Mouse (Mus musculus) C2C12 (cell line): ENCODE results near the gene Tlr5. TPM values are rescaled to one million over a fixed set of nuclear protein-coding genes. Genes with fewer than 3 reads are reported as not detected.

Source experiments
- H3K27me3 ChIP-seq: one replicate; pipeline ENCODE4 v1.6.1; 2011; ENCODE audit not compliant: control insufficient read depth, insufficient read depth, insufficient read length
- H3K36me3 ChIP-seq: one replicate; pipeline ENCODE4 v1.6.1; 2011; ENCODE audit not compliant: control insufficient read depth, insufficient read depth
- H3K4me3 ChIP-seq: one replicate; pipeline ENCODE4 v1.5.1; 2011; ENCODE audit warnings: mild to moderate bottlenecking, control low read depth; ENCODE audit not compliant: poor library complexity, insufficient read depth, severe bottlenecking
- H3K79me2 ChIP-seq: one replicate; pipeline ENCODE4 v1.6.1; 2011; ENCODE audit not compliant: control insufficient read depth, insufficient read depth
- H3K79me3 ChIP-seq: one replicate; pipeline ENCODE4 v1.6.1; 2011; ENCODE audit warnings: low read depth, control low read depth
- H3ac ChIP-seq: one replicate; pipeline ENCODE3; 2011; ENCODE audit warnings: low read depth; ENCODE audit not compliant: control insufficient read depth, insufficient read length
- CEBPB ChIP-seq: IDR thresholded peaks from one replicate; pipeline ENCODE4 v1.6.1; 2011; ENCODE audit warnings: low read depth, mild to moderate bottlenecking, control low read depth, moderate library complexity
- CTCF ChIP-seq: IDR thresholded peaks from one replicate; pipeline ENCODE4 v1.5.1; 2011; ENCODE audit not compliant: control insufficient read depth, insufficient read depth, insufficient read length
- FOSL1 ChIP-seq: IDR thresholded peaks from one replicate; pipeline ENCODE4 v1.8.0; 2011; ENCODE audit warnings: mild to moderate bottlenecking, low read length; ENCODE audit not compliant: poor library complexity, insufficient read depth, severe bottlenecking
- MAX ChIP-seq: IDR thresholded peaks from one replicate; pipeline ENCODE4 v1.6.1; 2011; ENCODE audit warnings: mild to moderate bottlenecking, control low read depth
- MYOD1 ChIP-seq: IDR thresholded peaks from one replicate; pipeline ENCODE4 v1.6.1; 2011; ENCODE audit warnings: low read depth; ENCODE audit not compliant: control insufficient read depth, insufficient read length
- MYOG ChIP-seq: IDR thresholded peaks from one replicate; pipeline ENCODE4 v1.6.1; 2011; ENCODE audit not compliant: control insufficient read depth, insufficient read length; ENCODE audit errors: extremely low read depth
- USF1 ChIP-seq: IDR thresholded peaks from one replicate; pipeline ENCODE4 v1.6.1; 2011; ENCODE audit warnings: low read depth, mild to moderate bottlenecking, control low read depth, moderate library complexity
- polyA plus RNA-seq: library from polyadenylated mRNA; unstranded; fragments of >200 nt; fragmentation: generic; extraction: Trizol; gene quantifications from one replicate; pipeline ENCODE4 v1.2.1, GENCODE M21; 2012; ENCODE audit warnings: missing spikeins

The Tlr5 gene
- polyA plus RNA-seq, 1 experiment = not detected

GRCm38 (mm10) chr1:182912591-182912990, 42.0 kb upstream of the Tlr5 start:
- H3K36me3 ChIP-seq = no peaks in the 10 kb centered on the region
- H3ac ChIP-seq = no peak overlapping the region
- H3K79me3 ChIP-seq = no peaks in the 10 kb centered on the region
- TF ChIP-seq MYOG (no peak), MAX (no peak), CEBPB (no peak)
- H3K79me2 ChIP-seq = no peaks in the 10 kb centered on the region
- no peaks in the 10 kb centered on the region for H3K27me3 ChIP-seq
- no peak overlapping the region for H3K4me3 ChIP-seq

GRCm38 (mm10) chr1:182914121-182914908, 40.3 kb upstream of the Tlr5 start:
- H3K36me3 ChIP-seq = no peaks in the 10 kb centered on the region
- no peaks in the 10 kb centered on the region for H3K79me2 ChIP-seq
- H3ac ChIP-seq = no peak overlapping the region
- H3K79me3 ChIP-seq = no peaks in the 10 kb centered on the region
- no peak overlapping the region for H3K4me3 ChIP-seq
- H3K27me3 ChIP-seq = no peaks in the 10 kb centered on the region
- no peak for TF ChIP-seq CTCF
- TF ChIP-seq USF1 = no peak
- no peak for TF ChIP-seq MYOD1
- no peak for TF ChIP-seq FOSL1
- no peak for TF ChIP-seq CEBPB
- TF ChIP-seq MYOG = no peak
- no peak for TF ChIP-seq MAX

- no peaks in the 10 kb centered on the region for H3K79me2 ChIP-seq
- H3K4me3 ChIP-seq = no peak overlapping the region
- no peaks in the 10 kb centered on the region for H3K79me3 ChIP-seq
- TF ChIP-seq MYOD1 = no peak
- no peak for TF ChIP-seq USF1
- no peak for TF ChIP-seq FOSL1
- TF ChIP-seq CTCF = no peak
- no peak for TF ChIP-seq MYOG
- TF ChIP-seq CEBPB = no peak
- no peak for TF ChIP-seq MAX
- no peaks in the 10 kb centered on the region for H3K36me3 ChIP-seq
- H3ac ChIP-seq = no peak overlapping the region
- peaks cover 4% of the 10 kb centered on the region for H3K27me3 ChIP-seq
Measured at GRCm38 (mm10) chr1:182916166-182916565, 38.4 kb upstream of the Tlr5 start.

GRCm38 (mm10) chr1:182918718-182919346, 35.8 kb upstream of the Tlr5 start:
- no peak for TF ChIP-seq MAX
- TF ChIP-seq MYOG = no peak
- no peak for TF ChIP-seq USF1
- TF ChIP-seq CTCF = no peak
- TF ChIP-seq MYOD1 = no peak
- TF ChIP-seq FOSL1 = no peak
- no peak for TF ChIP-seq CEBPB
- peaks cover 4% of the 10 kb centered on the region for H3K27me3 ChIP-seq

GRCm38 (mm10) chr1:182922824-182923223, 31.8 kb upstream of the Tlr5 start:
- no peaks in the 10 kb centered on the region for H3K79me2 ChIP-seq
- H3K4me3 ChIP-seq = no peak overlapping the region
- no peak overlapping the region for H3ac ChIP-seq
- peaks cover 4% of the 10 kb centered on the region for H3K27me3 ChIP-seq
- TF ChIP-seq MYOG = no peak
- TF ChIP-seq CTCF = no peak
- no peak for TF ChIP-seq CEBPB
- TF ChIP-seq MAX = no peak
- TF ChIP-seq FOSL1 = no peak
- TF ChIP-seq MYOD1 = no peak
- no peak for TF ChIP-seq USF1
- H3K36me3 ChIP-seq = no peaks in the 10 kb centered on the region
- H3K79me3 ChIP-seq = no peaks in the 10 kb centered on the region

More at GRCm38 (mm10) chr1:182918718-182919346, 35.8 kb upstream of the Tlr5 start:
- Histone ChIP-seq H3K79me3 (no peaks in the 10 kb centered on the region), H3K4me3 (no peak overlapping the region), H3ac (no peak overlapping the region), H3K36me3 (no peaks in the 10 kb centered on the region), H3K79me2 (no peaks in the 10 kb centered on the region)

GRCm38 (mm10) chr1:182926465-182926864, 28.1 kb upstream of the Tlr5 start:
- Histone ChIP-seq H3K79me3 (no peaks in the 10 kb centered on the region), H3K4me3 (no peak overlapping the region)
- TF ChIP-seq CTCF (no peak), MYOD1 (no peak), MYOG (no peak), USF1 (no peak), MAX (no peak), FOSL1 (no peak), CEBPB (no peak)

More at GRCm38 (mm10) chr1:182926465-182926864, 28.1 kb upstream of the Tlr5 start:
- Histone ChIP-seq H3ac (no peak overlapping the region), H3K36me3 (no peaks in the 10 kb centered on the region), H3K79me2 (no peaks in the 10 kb centered on the region), H3K27me3 (no peaks in the 10 kb centered on the region)
